Mouse (Mus musculus) midbrain, embryonic 12.5 days (tissue): Measurements from ENCODE around the gene Tubb3. TPM values are rescaled to one million over a fixed set of nuclear protein-coding genes. Genes with fewer than 3 reads are reported as not detected.
A peak's percentile ranks its signal among the peaks of the same experiment; 100 is the strongest.

Source experiments
- ATAC-seq: fragments of 200-750 bp; cut with Nextera tagmentation; 2 replicates; pipeline ENCODE4 v1.8.0; 2017; ENCODE audit warnings: low read depth, moderate TSS enrichment, moderate library complexity; ENCODE audit not compliant: low FRiP score
- H3K27ac ChIP-seq: fragments of 300-500 bp; sonication (generic); replicated peaks from 2 replicates; pipeline ENCODE4 v1.5.1; 2016; ENCODE audit warnings: mild to moderate bottlenecking
- H3K27me3 ChIP-seq: fragments of 300-500 bp; sonication (generic); 2 replicates; pipeline ENCODE4 v1.6.1; 2016; ENCODE audit warnings: mild to moderate bottlenecking
- H3K36me3 ChIP-seq: fragments of 300-500 bp; sonication (generic); 2 replicates; pipeline ENCODE4 v1.6.1; 2016
- H3K4me1 ChIP-seq: fragments of 300-500 bp; sonication (generic); 2 replicates; pipeline ENCODE4 v1.6.1; 2016
- H3K4me2 ChIP-seq: fragments of 300-500 bp; sonication (generic); replicated peaks from 2 replicates; pipeline ENCODE4 v1.6.1; 2016; ENCODE audit warnings: mild to moderate bottlenecking, moderate library complexity
- H3K4me3 ChIP-seq: fragments of 300-500 bp; sonication (generic); 2 replicates; pipeline ENCODE4 v1.5.1; 2016; ENCODE audit warnings: mild to moderate bottlenecking
- H3K9ac ChIP-seq: fragments of 300-500 bp; sonication (generic); replicated peaks from 2 replicates; pipeline ENCODE4 v1.6.1; 2016; ENCODE audit warnings: mild to moderate bottlenecking, moderate library complexity
- H3K9me3 ChIP-seq: fragments of 300-500 bp; sonication (generic); 2 replicates; pipeline ENCODE4 v1.6.1; 2016; ENCODE audit warnings: mild to moderate bottlenecking
- WGBS: fragments of 180-500 bp; shearing (Covaris S2); methylation state at CpG from one replicate; pipeline ENCODE4 v1.1.7; 2016; 5-methylcytosine and 5-hydroxymethylcytosine counted together
- polyA plus RNA-seq: library from polyadenylated mRNA; unstranded; fragments of >200 nt; fragmentation: Nextera tagmentation; extraction: Ambion mirVana; gene quantifications from 2 replicates; pipeline ENCODE4 v1.2.1, GENCODE M21; 2016

Tubb3 gene
- polyA plus RNA-seq, 1 experiment from 2014 or later, result 1,098 TPM

- Histone ChIP-seq H3K4me1 (peaks cover 11% of the 10 kb centered on the region), H3K27ac (no peak overlapping the region), H3K36me3 (peaks cover 65% of the 10 kb centered on the region), H3K9me3 (no peaks in the 10 kb centered on the region), H3K4me2 (no peak overlapping the region), H3K9ac (no peak overlapping the region), H3K4me3 (no peak overlapping the region), H3K27me3 (no peaks in the 10 kb centered on the region)
- no peak for ATAC-seq
- 87% methylated on average over 9 of the region's 9 CpGs for WGBS
These were observed 9.3 kb upstream of the Tubb3 start for GRCm38 (mm10) chr8:123401936-123402335.

GRCm38 (mm10) chr8:123402730-123403326 lies 8.4 kb upstream of the Tubb3 start:
- 0 out of 2 replicates have a peak, but pooled peaks cover under 1% of the 10 kb centered on the region for H3K27me3 ChIP-seq
- peaks cover 56% of the 10 kb centered on the region for H3K36me3 ChIP-seq
- 93% methylated on average over 9 of the region's 9 CpGs for WGBS
- no peaks in the 10 kb centered on the region for H3K9me3 ChIP-seq
- ATAC-seq, result no peak
- H3K4me3 ChIP-seq, result no peak overlapping the region
- H3K9ac ChIP-seq, result no peak overlapping the region
- H3K27ac ChIP-seq, result no peak overlapping the region
- peaks cover 13% of the 10 kb centered on the region for H3K4me1 ChIP-seq
- no peak overlapping the region for H3K4me2 ChIP-seq

GRCm38 (mm10) chr8:123404521-123404920 lies 6.7 kb upstream of the Tubb3 start:
- peaks cover 39% of the 10 kb centered on the region for H3K36me3 ChIP-seq
- H3K9ac ChIP-seq, result no peak overlapping the region; the same call in 1 of the 2 replicates
- 54% methylated on average over 8 of the region's 8 CpGs for WGBS
- H3K4me2 ChIP-seq, result no peak overlapping the region
- H3K4me1 ChIP-seq, result peaks cover 24% of the 10 kb centered on the region
- H3K4me3 ChIP-seq, result no peak overlapping the region
- H3K27me3 ChIP-seq, result peaks cover 8% of the 10 kb centered on the region; the same call in 1 of the 2 replicates
- no peaks in the 10 kb centered on the region for H3K9me3 ChIP-seq
- no peak for ATAC-seq
- peak overlapping the region; percentile 54; the same call in 1 of the 2 replicates for H3K27ac ChIP-seq

GRCm38 (mm10) chr8:123406786-123407185 lies 4.4 kb upstream of the Tubb3 start, which contains the start of gene Mc1r:
Gene Mc1r, plus strand, starts transcription at chr8:123407107.
- ATAC-seq, result no peak
- WGBS, result 5% methylated on average over 4 of the region's 4 CpGs
- H3K9me3 ChIP-seq, result no peaks in the 10 kb centered on the region
- H3K36me3 ChIP-seq, result peaks cover 18% of the 10 kb centered on the region
- H3K4me3 ChIP-seq, result no peak within 1 kb of the TSS
- H3K4me2 ChIP-seq, result no peak within 1 kb of the TSS
- H3K4me1 ChIP-seq, result peaks cover 36% of the 10 kb centered on the region
- H3K9ac ChIP-seq, result no peak within 1 kb of the TSS
- H3K27ac ChIP-seq, result no peak within 1 kb of the TSS
- H3K27me3 ChIP-seq, result peaks cover 8% of the 10 kb centered on the region; the same call in 1 of the 2 replicates

GRCm38 (mm10) chr8:123407612-123408011 lies 3.6 kb upstream of the Tubb3 start:
- Histone ChIP-seq H3K9ac (no peak overlapping the region), H3K4me3 (no peak overlapping the region), H3K4me2 (no peak overlapping the region), H3K9me3 (no peaks in the 10 kb centered on the region), H3K27ac (no peak overlapping the region), H3K36me3 (peaks cover 9% of the 10 kb centered on the region), H3K4me1 (peaks cover 36% of the 10 kb centered on the region), H3K27me3 (peaks cover 8% of the 10 kb centered on the region; the same call in 1 of the 2 replicates)
- WGBS, result 94% methylated on average over 13 of the region's 13 CpGs
- ATAC-seq, result no peak

GRCm38 (mm10) chr8:123408586-123409544 lies 2.4 kb upstream of the Tubb3 start:
- H3K4me3 ChIP-seq, result peak overlapping the region; percentile 92; the same call in 1 of the 2 replicates
- H3K4me1 ChIP-seq, result peaks cover 46% of the 10 kb centered on the region
- ATAC-seq, result no peak
- no peaks in the 10 kb centered on the region for H3K9me3 ChIP-seq
- H3K9ac ChIP-seq, result peak overlapping the region; percentile 96; the same call in 1 of the 2 replicates
- 79% methylated on average over 9 of the region's 9 CpGs for WGBS
- H3K27me3 ChIP-seq, result peaks cover 8% of the 10 kb centered on the region; the same call in 1 of the 2 replicates
- no peaks in the 10 kb centered on the region for H3K36me3 ChIP-seq
- peak overlapping the region; percentile 97 for H3K27ac ChIP-seq
- peak overlapping the region; percentile 68 for H3K4me2 ChIP-seq

- 31% methylated on average over 8 of the region's 8 CpGs for WGBS
- peak overlapping the region; percentile 97 for H3K27ac ChIP-seq
- no peak for ATAC-seq
- H3K27me3 ChIP-seq, result peaks cover 8% of the 10 kb centered on the region; the same call in 1 of the 2 replicates
- H3K4me2 ChIP-seq, result peak overlapping the region; percentile 68
- peak overlapping the region; percentile 92 for H3K4me3 ChIP-seq
- H3K9ac ChIP-seq, result peak overlapping the region; percentile 96
- H3K9me3 ChIP-seq, result no peaks in the 10 kb centered on the region
- peaks cover 45% of the 10 kb centered on the region for H3K4me1 ChIP-seq
- H3K36me3 ChIP-seq, result no peaks in the 10 kb centered on the region
These were observed 1.1 kb upstream of the Tubb3 start for GRCm38 (mm10) chr8:123410049-123410587.

GRCm38 (mm10) chr8:123410788-123411187 lies 436 bp upstream of the Tubb3 start:
- H3K4me2 ChIP-seq, result peak overlapping the region; percentile 68
- peaks cover 8% of the 10 kb centered on the region; the same call in 1 of the 2 replicates for H3K27me3 ChIP-seq
- peaks cover 46% of the 10 kb centered on the region for H3K4me1 ChIP-seq
- no peak; the same call in 1 of the 2 replicates for ATAC-seq
- 4% methylated on average over 11 of the region's 11 CpGs for WGBS
- no peaks in the 10 kb centered on the region for H3K9me3 ChIP-seq
- peak overlapping the region; percentile 96 for H3K9ac ChIP-seq
- no peaks in the 10 kb centered on the region for H3K36me3 ChIP-seq
- peak overlapping the region; percentile 97 for H3K27ac ChIP-seq
- peak overlapping the region; percentile 92 for H3K4me3 ChIP-seq

- peak overlapping the region; percentile 96 for H3K9ac ChIP-seq
- no peaks in the 10 kb centered on the region for H3K36me3 ChIP-seq
- peak overlapping the region; percentile 68 for H3K4me2 ChIP-seq
- WGBS, result 3% methylated on average over 16 of the region's 16 CpGs
- H3K27ac ChIP-seq, result peak overlapping the region; percentile 97
- peak overlapping the region; percentile 92 for H3K4me3 ChIP-seq
- H3K4me1 ChIP-seq, result peaks cover 49% of the 10 kb centered on the region
- peak; percentile 12 for ATAC-seq
- H3K9me3 ChIP-seq, result no peaks in the 10 kb centered on the region
- peaks cover 8% of the 10 kb centered on the region; the same call in 1 of the 2 replicates for H3K27me3 ChIP-seq
These were observed 630 bp downstream of the Tubb3 start for GRCm38 (mm10) chr8:123411781-123412327.

- H3K9me3 ChIP-seq, result no peaks in the 10 kb centered on the region
- H3K27me3 ChIP-seq, result peaks cover 8% of the 10 kb centered on the region; the same call in 1 of the 2 replicates
- peak overlapping the region; percentile 96 for H3K9ac ChIP-seq
- peak overlapping the region; percentile 68 for H3K4me2 ChIP-seq
- peaks cover under 1% of the 10 kb centered on the region for H3K36me3 ChIP-seq
- peak overlapping the region; percentile 97 for H3K27ac ChIP-seq
- H3K4me3 ChIP-seq, result peak overlapping the region; percentile 92
- 2% methylated on average over 12 of the region's 12 CpGs for WGBS
- peak; percentile 64 for ATAC-seq
- peaks cover 51% of the 10 kb centered on the region for H3K4me1 ChIP-seq
These were observed 1.4 kb downstream of the Tubb3 start for GRCm38 (mm10) chr8:123412560-123413170.

- peak overlapping the region; percentile 97 for H3K27ac ChIP-seq
- peaks cover 44% of the 10 kb centered on the region for H3K4me1 ChIP-seq
- no peaks in the 10 kb centered on the region for H3K9me3 ChIP-seq
- peaks cover 17% of the 10 kb centered on the region for H3K36me3 ChIP-seq
- no peak for ATAC-seq
- H3K27me3 ChIP-seq, result no peaks in the 10 kb centered on the region
- H3K4me3 ChIP-seq, result peak overlapping the region; percentile 92
- 12% methylated on average over 9 of the region's 9 CpGs for WGBS
- peak overlapping the region; percentile 96 for H3K9ac ChIP-seq
- peak overlapping the region; percentile 68 for H3K4me2 ChIP-seq
These were observed 3.0 kb downstream of the Tubb3 start for GRCm38 (mm10) chr8:123414255-123414654.
